Mouse (Mus musculus) inflammation-experienced regulatory T-cells, adult 6 months (primary cell): ENCODE data around the gene Rnf123. TPM values are rescaled to one million over a fixed set of nuclear protein-coding genes. Genes with fewer than 3 reads are reported as not detected.
"Not testable (repeated sequence)": the region's sequence is repeated elsewhere in the genome, so short reads cannot be mapped to it uniquely, and the experiment has no call there.

Source experiments
- ATAC-seq: one replicate; pipeline ENCODE4 v1.8.0; 2017
- polyA plus RNA-seq, 3 experiments: library from polyadenylated mRNA; unstranded; fragments of 100-300 nt; shearing (Covaris generic); gene quantifications; one replicate each; pipeline ENCODE4 v1.2.1; 2017

Gene Rnf123
- polyA plus RNA-seq, 3 experiments from 2014 or later: 36.0 to 83.5 (median 66.3) TPM

- peak; percentile 87 for ATAC-seq
Measured at GRCm38 (mm10) chr9:108035331-108036156, 47.6 kb downstream of the Rnf123 start.

GRCm38 (mm10) chr9:108032126-108032525 lies 51.0 kb downstream of the Rnf123 start:
- no peak for ATAC-seq

- no peak for ATAC-seq
Measured at GRCm38 (mm10) chr9:108027867-108028266, 55.3 kb downstream of the Rnf123 start.

GRCm38 (mm10) chr9:108026584-108026983 lies 56.6 kb downstream of the Rnf123 start:
- no peak for ATAC-seq

- ATAC-seq: no peak
Measured at GRCm38 (mm10) chr9:108023216-108023615, 59.9 kb downstream of the Rnf123 start.

GRCm38 (mm10) chr9:108020741-108021140 lies 62.4 kb downstream of the Rnf123 start:
- ATAC-seq: no peak

- ATAC-seq: no peak
Measured at GRCm38 (mm10) chr9:108017127-108017526, 66.0 kb downstream of the Rnf123 start.

- ATAC-seq: not testable (repeated sequence)
Measured at GRCm38 (mm10) chr9:108013577-108013976, 69.6 kb downstream of the Rnf123 start.

GRCm38 (mm10) chr9:108010385-108010784 lies 72.8 kb downstream of the Rnf123 start:
- ATAC-seq: peak; percentile 60

- ATAC-seq: no peak
Measured at GRCm38 (mm10) chr9:108008041-108008440, 75.1 kb downstream of the Rnf123 start.

- ATAC-seq: no peak
Measured at GRCm38 (mm10) chr9:108003531-108003890, 79.6 kb downstream of the Rnf123 start.

GRCm38 (mm10) chr9:108002778-108003530 lies 80.2 kb downstream of the Rnf123 start:
- ATAC-seq: peak; percentile 27

GRCm38 (mm10) chr9:108001922-108002770 lies 81.0 kb downstream of the Rnf123 start, which contains the start of gene Ip6k1:
Gene Ip6k1, plus strand, starts transcription at chr9:108002501.
- ATAC-seq: peak; percentile 97

Other genes starting within 250 kb of the Rnf123 start
- gene Rbm6, start 210.1 kb downstream of the Rnf123 start, polyA plus RNA-seq: 100 to 1,000 TPM in 2 of 3 experiments, 10 to 100 TPM in 1; 74.5 to 126 (median 101) TPM
- 10 to 100 TPM; 10.2 to 11.9 (median 10.6) TPM for gene Mon1a, start 195.2 kb downstream of the Rnf123 start, polyA plus RNA-seq
- under 1 TPM in 1 of 3 experiments, not detected in 2; 0.07 TPM for gene Mst1r, start 176.5 kb downstream of the Rnf123 start, polyA plus RNA-seq
- gene Actl11, start 154.9 kb downstream of the Rnf123 start, polyA plus RNA-seq: not detected
- gene Camkv, start 147.7 kb downstream of the Rnf123 start, polyA plus RNA-seq: not detected
- 10 to 100 TPM in 1 of 3 experiments, 1 to 10 TPM in 2; 2.7 to 11.6 (median 8.2) TPM for gene Traip, start 133.2 kb downstream of the Rnf123 start, polyA plus RNA-seq
- 100 to 1,000 TPM; 120 to 204 (median 167) TPM for gene Uba7, start 107.8 kb downstream of the Rnf123 start, polyA plus RNA-seq
- gene Gm20661, start 100.3 kb downstream of the Rnf123 start, polyA plus RNA-seq: not detected
- gene Inka1, start 97.5 kb downstream of the Rnf123 start, polyA plus RNA-seq: under 1 TPM; 0.35 to 0.89 (median 0.82) TPM
- under 1 TPM in 1 of 3 experiments, not detected in 2; 0.73 TPM for gene Cdhr4, start 90.8 kb downstream of the Rnf123 start, polyA plus RNA-seq
- not detected for gene Gm20662, start 87.0 kb downstream of the Rnf123 start, polyA plus RNA-seq
- gene Ip6k1, start 80.8 kb downstream of the Rnf123 start, polyA plus RNA-seq: 10 to 100 TPM; 20.8 to 95.9 (median 58.2) TPM
- gene Gmppb, start 34.1 kb downstream of the Rnf123 start, polyA plus RNA-seq: 10 to 100 TPM; 15.2 to 19.6 (median 18.4) TPM
- gene Amigo3, start 30.2 kb downstream of the Rnf123 start, polyA plus RNA-seq: 1 to 10 TPM in 2 of 3 experiments, under 1 TPM in 1; 0.69 to 3.9 (median 1.9) TPM
- gene Mst1, start 2.9 kb downstream of the Rnf123 start, polyA plus RNA-seq: under 1 TPM in 2 of 3 experiments, not detected in 1; 0.67 to 0.87 TPM
- gene Apeh, start 11.3 kb upstream of the Rnf123 start, polyA plus RNA-seq: 10 to 100 TPM; 35.3 to 52.6 (median 45.0) TPM
- under 1 TPM; 0.09 to 0.59 (median 0.38) TPM for gene Bsn, start 107.0 kb upstream of the Rnf123 start, polyA plus RNA-seq
- gene Dag1, start 180.6 kb upstream of the Rnf123 start, polyA plus RNA-seq: 1 to 10 TPM; 1.6 to 3.2 (median 2.2) TPM
- 1 to 10 TPM; 1.2 to 2.6 (median 1.6) TPM for gene Nicn1, start 207.1 kb upstream of the Rnf123 start, polyA plus RNA-seq
- 1 to 10 TPM in 2 of 3 experiments, under 1 TPM in 1; 0.18 to 1.3 (median 1.1) TPM for gene Amt, start 213.5 kb upstream of the Rnf123 start, polyA plus RNA-seq
- gene Rhoa, start 222.8 kb upstream of the Rnf123 start, polyA plus RNA-seq: 100 to 1,000 TPM; 323 to 459 (median 386) TPM
- 10 to 100 TPM in 2 of 3 experiments, 1 to 10 TPM in 1; 9.6 to 17.6 (median 14.8) TPM for gene Tcta, start 222.8 kb upstream of the Rnf123 start, polyA plus RNA-seq